Mouse (Mus musculus) limb, embryonic 15.5 days (tissue): Measurements from ENCODE around the gene Dennd2a. TPM values are rescaled to one million over a fixed set of nuclear protein-coding genes. Genes with fewer than 3 reads are reported as not detected.

Experiments
- ATAC-seq: fragments of 200-750 bp; cut with Nextera tagmentation; 2 replicates; pipeline ENCODE4 v1.8.0; 2017; ENCODE audit warnings: low read depth, moderate TSS enrichment; ENCODE audit not compliant: insufficient number of reproducible peaks, low FRiP score, low TSS enrichment
- H3K27ac ChIP-seq: fragments of 300-500 bp; sonication (generic); 2 replicates; pipeline ENCODE4 v1.5.1; 2015; ENCODE audit warnings: moderate library complexity, mild to moderate bottlenecking, inconsistent platforms
- H3K27me3 ChIP-seq: fragments of 300-500 bp; sonication (generic); 2 replicates; pipeline ENCODE4 v1.6.1; 2015; ENCODE audit warnings: inconsistent platforms
- H3K36me3 ChIP-seq: fragments of 300-500 bp; sonication (generic); 2 replicates; pipeline ENCODE4 v1.6.1; 2015; ENCODE audit warnings: inconsistent platforms
- H3K4me1 ChIP-seq: fragments of 300-500 bp; sonication (generic); 2 replicates; pipeline ENCODE4 v1.6.1; 2015; ENCODE audit warnings: inconsistent platforms
- H3K4me2 ChIP-seq: fragments of 300-500 bp; sonication (generic); 2 replicates; pipeline ENCODE4 v1.6.1; 2015; ENCODE audit warnings: mild to moderate bottlenecking, inconsistent platforms
- H3K4me3 ChIP-seq: fragments of 300-500 bp; sonication (generic); 2 replicates; pipeline ENCODE4 v1.5.1; 2015; ENCODE audit warnings: mild to moderate bottlenecking, inconsistent platforms
- H3K9ac ChIP-seq: fragments of 300-500 bp; sonication (generic); 2 replicates; pipeline ENCODE4 v1.6.1; 2015; ENCODE audit warnings: inconsistent platforms
- H3K9me3 ChIP-seq: fragments of 300-500 bp; sonication (generic); 2 replicates; pipeline ENCODE4 v1.6.1; 2016; ENCODE audit warnings: inconsistent platforms
- WGBS: fragments of 180-500 bp; shearing (Covaris S2); methylation state at CpG from one replicate; pipeline ENCODE4 v1.1.7; 2015; 5-methylcytosine and 5-hydroxymethylcytosine counted together
- polyA plus RNA-seq: library from polyadenylated mRNA; unstranded; fragments of >200 nt; fragmentation: Nextera tagmentation; extraction: Ambion mirVana; gene quantifications from 2 replicates; pipeline ENCODE4 v1.2.1, GENCODE M21; 2015

Dennd2a gene
- polyA plus RNA-seq, result 16.6 and 21.7 TPM in 2 replicates

- Histone ChIP-seq H3K36me3 (no peaks in the 10 kb centered on the region), H3K4me3 (peak within 1 kb of the TSS; percentile 80), H3K4me2 (peak within 1 kb of the TSS; percentile 64), H3K9ac (peak within 1 kb of the TSS; percentile 95), H3K9me3 (no peaks in the 10 kb centered on the region), H3K27ac (peak within 1 kb of the TSS; percentile 94), H3K4me1 (peaks cover 40% of the 10 kb centered on the region), H3K27me3 (no peaks in the 10 kb centered on the region)
- under 1% methylated on average over 43 of the region's 50 CpGs for WGBS
- peak; percentile 91 for ATAC-seq
These were observed at the start of gene Dennd2a for GRCm38 (mm10) chr6:39557723-39558261. TSS of gene Dennd2a (minus strand) at chr6:39557867.

- no peaks in the 10 kb centered on the region for H3K9me3 ChIP-seq
- ATAC-seq, result no peak
- no peak overlapping the region for H3K4me3 ChIP-seq
- no peak overlapping the region for H3K4me2 ChIP-seq
- H3K36me3 ChIP-seq, result peaks cover 21% of the 10 kb centered on the region; the same call in 1 of the 2 replicates
- no peak overlapping the region for H3K27ac ChIP-seq
- WGBS, result 66% methylated on average over 5 of the region's 5 CpGs
- no peaks in the 10 kb centered on the region for H3K4me1 ChIP-seq
- H3K9ac ChIP-seq, result no peak overlapping the region
- H3K27me3 ChIP-seq, result no peaks in the 10 kb centered on the region
These were observed 49.7 kb upstream of the Dennd2a start for GRCm38 (mm10) chr6:39607365-39607764.

GRCm38 (mm10) chr6:39606862-39607261, 49.2 kb upstream of the Dennd2a start:
- no peak overlapping the region for H3K9ac ChIP-seq
- no peaks in the 10 kb centered on the region for H3K27me3 ChIP-seq
- peaks cover 24% of the 10 kb centered on the region for H3K36me3 ChIP-seq
- H3K4me1 ChIP-seq, result no peaks in the 10 kb centered on the region
- WGBS, result 61% methylated on average over 3 of the region's 3 CpGs
- no peak overlapping the region for H3K27ac ChIP-seq
- no peak overlapping the region for H3K4me2 ChIP-seq
- no peak overlapping the region for H3K4me3 ChIP-seq
- no peak for ATAC-seq
- no peaks in the 10 kb centered on the region for H3K9me3 ChIP-seq

- Histone ChIP-seq H3K4me2 (no peak overlapping the region), H3K27me3 (no peaks in the 10 kb centered on the region), H3K27ac (no peak overlapping the region), H3K4me1 (no peaks in the 10 kb centered on the region), H3K4me3 (no peak overlapping the region), H3K9me3 (no peaks in the 10 kb centered on the region), H3K36me3 (peaks cover 24% of the 10 kb centered on the region), H3K9ac (no peak overlapping the region)
- 77% methylated on average over 6 of the region's 6 CpGs for WGBS
- ATAC-seq, result no peak
These were observed 48.4 kb upstream of the Dennd2a start for GRCm38 (mm10) chr6:39606056-39606455.

GRCm38 (mm10) chr6:39604565-39604964, 46.9 kb upstream of the Dennd2a start:
- ATAC-seq, result no peak
- Histone ChIP-seq H3K9ac (no peak overlapping the region), H3K9me3 (no peaks in the 10 kb centered on the region), H3K36me3 (peaks cover 34% of the 10 kb centered on the region), H3K4me2 (no peak overlapping the region), H3K4me1 (no peaks in the 10 kb centered on the region), H3K27me3 (no peaks in the 10 kb centered on the region), H3K27ac (no peak overlapping the region), H3K4me3 (no peak overlapping the region)
- 86% methylated on average over 5 of the region's 5 CpGs for WGBS

- no peaks in the 10 kb centered on the region for H3K4me1 ChIP-seq
- no peak overlapping the region for H3K4me2 ChIP-seq
- H3K27me3 ChIP-seq, result no peaks in the 10 kb centered on the region
- no peak overlapping the region for H3K9ac ChIP-seq
- H3K27ac ChIP-seq, result no peak overlapping the region
- no peak overlapping the region for H3K4me3 ChIP-seq
- no peaks in the 10 kb centered on the region for H3K9me3 ChIP-seq
- WGBS, result 82% methylated on average over 3 of the region's 3 CpGs
- ATAC-seq, result no peak
- peaks cover 46% of the 10 kb centered on the region for H3K36me3 ChIP-seq
These were observed 44.2 kb upstream of the Dennd2a start for GRCm38 (mm10) chr6:39601828-39602227.

- H3K9me3 ChIP-seq, result no peaks in the 10 kb centered on the region
- no peak overlapping the region for H3K27ac ChIP-seq
- no peaks in the 10 kb centered on the region for H3K4me1 ChIP-seq
- H3K4me3 ChIP-seq, result no peak overlapping the region
- no peaks in the 10 kb centered on the region for H3K27me3 ChIP-seq
- H3K4me2 ChIP-seq, result no peak overlapping the region
- 95% methylated on average over 3 of the region's 3 CpGs for WGBS
- H3K9ac ChIP-seq, result no peak overlapping the region
- ATAC-seq, result no peak
- peaks cover 53% of the 10 kb centered on the region for H3K36me3 ChIP-seq
These were observed 43.2 kb upstream of the Dennd2a start for GRCm38 (mm10) chr6:39600851-39601250.

- Histone ChIP-seq H3K27me3 (no peaks in the 10 kb centered on the region), H3K27ac (peak within 1 kb of the TSS; percentile 93), H3K9ac (peak within 1 kb of the TSS; percentile 74), H3K9me3 (no peaks in the 10 kb centered on the region), H3K36me3 (peaks cover 28% of the 10 kb centered on the region), H3K4me1 (peaks cover 7% of the 10 kb centered on the region), H3K4me2 (peak within 1 kb of the TSS; percentile 68), H3K4me3 (peak within 1 kb of the TSS; percentile 95)
- peak; percentile 97 for ATAC-seq
- under 1% methylated on average over 56 of the region's 56 CpGs for WGBS
These were observed 34.9 kb upstream of the Dennd2a start, which contains the start of gene Ndufb2 for GRCm38 (mm10) chr6:39592401-39593214. TSS of gene Ndufb2 (plus strand) at chr6:39592574.

GRCm38 (mm10) chr6:39591481-39591880, 33.8 kb upstream of the Dennd2a start:
- H3K4me1 ChIP-seq, result peaks cover 7% of the 10 kb centered on the region
- WGBS, result 90% methylated on average over 4 of the region's 4 CpGs
- no peak overlapping the region for H3K27ac ChIP-seq
- no peak for ATAC-seq
- no peaks in the 10 kb centered on the region for H3K9me3 ChIP-seq
- peak overlapping the region; percentile 95 for H3K4me3 ChIP-seq
- no peak overlapping the region for H3K9ac ChIP-seq
- no peaks in the 10 kb centered on the region for H3K27me3 ChIP-seq
- H3K4me2 ChIP-seq, result no peak overlapping the region
- H3K36me3 ChIP-seq, result peaks cover 30% of the 10 kb centered on the region

GRCm38 (mm10) chr6:39585517-39585916, 27.9 kb upstream of the Dennd2a start, which contains the start of gene Gm42420:
TSS of gene Gm42420 (plus strand) at chr6:39585753.
- Histone ChIP-seq H3K36me3 (peaks cover 72% of the 10 kb centered on the region), H3K4me3 (no peak within 1 kb of the TSS), H3K27me3 (no peaks in the 10 kb centered on the region), H3K27ac (no peak within 1 kb of the TSS), H3K9ac (no peak within 1 kb of the TSS), H3K9me3 (no peaks in the 10 kb centered on the region), H3K4me2 (no peak within 1 kb of the TSS), H3K4me1 (no peaks in the 10 kb centered on the region)
- WGBS, result 91% methylated on average over 6 of the region's 6 CpGs
- ATAC-seq, result no peak

GRCm38 (mm10) chr6:39581087-39581784, 23.6 kb upstream of the Dennd2a start:
- H3K9ac ChIP-seq, result no peak overlapping the region

GRCm38 (mm10) chr6:39580558-39580957, 22.9 kb upstream of the Dennd2a start:
- H3K4me1 ChIP-seq, result no peaks in the 10 kb centered on the region
- no peak for ATAC-seq
- H3K27ac ChIP-seq, result no peak overlapping the region
- H3K36me3 ChIP-seq, result peaks cover 77% of the 10 kb centered on the region
- no peaks in the 10 kb centered on the region for H3K9me3 ChIP-seq
- no peak overlapping the region for H3K9ac ChIP-seq
- WGBS, result 68% methylated on average over 2 of the region's 2 CpGs
- no peak overlapping the region for H3K4me3 ChIP-seq
- no peak overlapping the region for H3K4me2 ChIP-seq
- no peaks in the 10 kb centered on the region for H3K27me3 ChIP-seq

More at GRCm38 (mm10) chr6:39581087-39581784, 23.6 kb upstream of the Dennd2a start:
- H3K4me2 ChIP-seq, result no peak overlapping the region
- no peaks in the 10 kb centered on the region for H3K27me3 ChIP-seq
- WGBS, result 76% methylated on average over 7 of the region's 7 CpGs
- no peak overlapping the region for H3K27ac ChIP-seq
- H3K9me3 ChIP-seq, result no peaks in the 10 kb centered on the region
- no peaks in the 10 kb centered on the region for H3K4me1 ChIP-seq
- peaks cover 81% of the 10 kb centered on the region for H3K36me3 ChIP-seq
- ATAC-seq, result no peak
- H3K4me3 ChIP-seq, result no peak overlapping the region
